Mouse (Mus musculus) gastrocnemius, adult 8-10 months (tissue): Measurements from ENCODE around the gene Th. TPM values are rescaled to one million over a fixed set of nuclear protein-coding genes. Genes with fewer than 3 reads are reported as not detected.

Experiments
- DNase-seq, 2 experiments: peaks; one replicate each; pipeline ENCODE4 v3.0.0; 2022; ENCODE audit warnings: low spot score in 2 of 2
- total RNA-seq, 4 experiments: library from RNA; stranded (reverse); gene quantifications; 2 replicates each; pipeline ENCODE4 v1.2.4; 2022

Gene Th
- under 1 TPM in 1 of 4 experiments, not detected in 3; 0.31 TPM for total RNA-seq

- DNase-seq: no peak
These were observed at the start of gene Th for GRCm38 (mm10) chr7:142931028-142931427. Gene Th (minus strand): TSS chr7:142931128.

- no peak for DNase-seq
These were observed 38.0 kb upstream of the Th start, which contains the start of gene Ascl2 for GRCm38 (mm10) chr7:142968809-142969511. Gene Ascl2 (minus strand): TSS chr7:142969264.

DNA sequence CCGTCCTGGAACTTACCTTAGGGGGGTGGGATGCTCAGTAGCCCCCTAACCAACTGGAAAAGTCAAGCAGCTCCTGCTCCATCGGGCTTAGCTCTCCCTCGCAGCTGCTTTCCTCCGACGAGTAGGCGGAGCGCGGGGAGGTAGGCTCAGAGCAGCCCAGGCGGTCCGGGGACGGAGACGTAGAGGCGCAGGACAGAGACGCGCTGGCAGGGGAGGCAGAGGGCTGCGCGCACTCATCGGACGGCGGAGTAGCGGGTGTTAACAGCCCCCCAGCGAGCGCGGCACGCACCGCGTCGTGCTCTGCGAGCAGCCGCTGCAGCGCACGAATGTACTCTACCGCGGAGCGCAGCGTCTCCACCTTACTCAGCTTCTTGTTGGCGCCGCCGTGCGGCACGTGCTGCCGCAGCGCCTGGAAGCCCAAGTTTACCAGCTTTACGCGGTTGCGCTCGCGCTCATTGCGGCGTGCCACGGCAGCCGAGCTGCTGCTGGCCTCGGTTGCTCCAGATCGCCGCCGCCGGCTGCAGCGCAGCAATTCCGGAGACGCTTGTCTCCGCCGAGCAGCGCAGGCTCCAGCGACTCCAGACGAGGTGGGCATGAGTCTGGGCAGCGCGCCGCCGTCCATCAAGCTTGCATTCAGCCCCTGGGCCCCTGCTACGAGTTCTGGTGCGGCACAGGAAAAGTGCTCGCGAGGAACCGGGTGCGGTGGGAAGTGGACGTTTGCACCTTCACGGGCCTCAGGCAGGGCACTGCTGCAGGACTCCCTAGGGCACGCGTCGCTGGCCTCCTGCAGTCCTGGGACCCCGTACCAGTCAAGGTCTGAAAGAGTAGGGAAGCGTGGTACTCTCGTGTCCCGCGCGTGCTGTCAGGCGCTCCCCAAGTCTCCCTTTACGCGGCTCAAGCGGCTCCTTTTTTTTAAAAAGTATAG is 37.2 kb upstream of the Th start:
- DNase-seq: no peak

DNA sequence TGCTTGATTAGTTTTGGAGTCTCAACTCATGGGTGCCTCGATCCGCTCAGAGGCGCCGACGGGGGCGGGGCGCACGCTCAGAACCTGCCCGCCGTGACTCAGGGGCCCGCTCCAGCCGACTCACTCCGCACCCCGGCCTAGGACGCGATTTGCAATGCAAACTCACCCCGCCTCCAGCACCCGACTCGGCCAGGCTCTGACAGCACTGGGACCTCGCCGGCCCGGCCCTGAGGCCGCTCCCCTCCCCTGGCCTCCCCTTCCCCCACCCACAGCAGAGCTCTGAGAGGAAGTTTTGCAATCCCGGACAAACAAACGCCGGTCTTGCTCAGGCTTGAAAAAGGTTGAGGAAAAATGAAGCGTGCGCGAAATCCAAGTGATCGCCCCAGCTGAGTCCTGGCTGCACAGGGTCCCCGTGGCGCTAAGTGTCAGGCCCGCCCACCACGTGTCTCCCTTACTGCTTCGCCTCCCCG is 36.5 kb upstream of the Th start:
- no peak for DNase-seq

DNA sequence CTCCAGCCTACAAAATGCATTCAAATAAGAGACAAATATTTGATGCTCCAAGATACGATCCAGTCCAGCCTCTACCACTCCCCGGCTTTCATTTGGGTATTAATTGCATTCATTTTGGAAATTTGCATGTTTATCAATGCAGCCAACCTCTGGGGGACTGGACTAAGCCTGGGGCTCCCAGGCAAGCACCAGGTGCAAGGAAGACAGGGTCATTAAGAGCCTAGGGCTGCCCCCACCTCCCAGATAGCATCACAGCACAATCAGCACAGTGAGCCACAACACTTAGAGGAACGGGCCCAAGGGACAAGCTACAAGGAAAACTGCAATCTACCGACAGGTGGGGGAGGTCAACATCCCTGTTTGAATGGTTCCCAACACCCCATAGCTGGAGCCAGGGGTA is 28.8 kb upstream of the Th start:
- no peak for DNase-seq

DNA sequence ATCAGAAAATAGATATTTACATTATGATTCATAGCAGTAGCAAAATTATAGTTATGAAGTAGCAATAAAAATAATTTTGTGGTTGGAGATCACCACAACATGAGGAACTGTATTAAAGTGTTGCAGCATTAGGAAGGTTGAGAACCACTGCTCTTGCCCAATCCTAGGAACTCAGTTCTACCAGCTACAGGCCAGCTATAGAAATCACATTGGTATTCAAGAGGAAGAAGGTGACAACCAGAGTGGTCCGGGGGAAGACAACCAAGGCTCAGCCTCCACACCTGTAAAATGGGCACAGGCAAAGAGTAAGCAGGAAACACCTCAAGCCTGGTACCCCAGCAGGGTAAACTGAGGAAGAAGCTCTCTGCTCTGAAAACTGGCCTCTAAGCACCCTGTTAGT is 27.9 kb upstream of the Th start:
- no peak for DNase-seq

DNA sequence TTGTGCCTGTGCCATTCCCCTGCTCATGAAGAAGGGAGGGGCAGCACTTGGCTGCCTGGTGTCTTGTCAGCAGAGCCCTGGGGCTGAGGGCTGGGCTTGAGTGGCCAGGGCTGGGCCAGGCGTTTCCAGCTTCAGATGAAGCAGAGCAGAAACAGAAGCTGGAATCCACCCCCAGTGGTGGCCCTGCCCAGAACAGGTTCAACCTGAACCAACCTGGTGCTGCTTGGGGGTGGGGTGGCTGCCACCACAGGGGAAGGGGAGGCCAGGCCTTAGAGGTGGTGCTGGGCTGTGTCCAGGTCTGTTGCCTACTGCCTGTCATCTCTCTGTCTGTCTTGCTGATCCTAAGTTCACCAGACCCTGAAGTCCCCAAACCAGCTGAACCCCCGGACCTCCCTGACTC is 25.1 kb upstream of the Th start:
- DNase-seq: no peak

DNA sequence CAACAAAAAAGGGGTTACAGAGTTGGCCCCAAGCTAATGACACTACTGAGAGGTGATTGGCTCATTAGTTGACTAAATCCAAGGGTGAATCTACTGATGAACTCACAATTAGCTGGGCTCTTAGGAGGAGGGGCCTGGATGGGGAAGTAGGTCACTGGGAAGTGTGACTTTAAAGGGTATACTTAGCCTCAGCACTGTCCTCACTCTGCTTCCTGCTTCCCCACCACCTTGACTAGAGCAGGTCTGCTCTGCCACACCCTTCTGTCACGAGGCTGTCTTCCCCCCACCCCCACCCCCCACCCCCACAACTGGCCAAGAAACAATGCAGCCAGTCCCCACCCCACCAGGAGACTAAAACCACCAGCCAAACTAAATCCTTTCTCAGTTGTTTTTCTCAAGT is 18.6 kb upstream of the Th start:
- DNase-seq: no peak

DNA sequence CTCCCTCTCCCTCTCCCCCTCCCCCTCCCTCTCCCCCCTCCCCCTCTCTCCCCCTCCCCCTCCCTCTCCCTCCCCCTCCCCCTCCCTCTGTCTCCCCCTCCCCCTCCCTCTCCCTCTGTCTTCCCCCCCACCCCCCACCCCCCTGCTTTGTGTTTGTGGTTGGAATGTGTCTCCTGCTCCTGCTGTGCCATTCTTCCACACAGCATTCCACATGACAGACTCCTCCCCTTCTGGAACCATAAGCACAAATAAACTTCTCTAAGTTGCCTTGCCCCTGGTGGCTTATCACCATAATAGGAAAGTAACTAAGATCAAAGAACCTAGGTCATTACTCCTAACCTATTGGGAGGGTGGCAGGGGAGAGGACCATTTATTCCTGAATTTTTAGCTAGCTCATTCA is 6.7 kb upstream of the Th start:
- DNase-seq: no peak

DNA sequence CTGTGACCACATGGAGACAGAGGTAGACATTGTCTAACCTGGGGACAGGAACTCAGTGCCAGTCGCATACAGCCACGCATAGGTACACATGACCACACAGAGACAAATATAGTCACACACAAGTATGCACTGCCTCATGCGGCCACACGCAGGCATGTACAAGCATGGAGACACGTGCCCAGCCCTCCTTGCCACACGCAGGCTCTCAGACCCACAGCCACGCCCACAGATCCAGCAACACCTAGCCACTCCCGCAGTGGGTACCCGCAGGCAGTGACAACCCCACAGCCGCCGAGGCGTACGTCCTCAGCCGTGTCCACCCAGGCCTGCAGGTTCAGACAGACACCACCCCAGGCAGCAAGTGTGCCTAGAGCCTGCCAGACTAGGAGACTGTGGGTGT is 4.8 kb upstream of the Th start:
- no peak for DNase-seq

DNA sequence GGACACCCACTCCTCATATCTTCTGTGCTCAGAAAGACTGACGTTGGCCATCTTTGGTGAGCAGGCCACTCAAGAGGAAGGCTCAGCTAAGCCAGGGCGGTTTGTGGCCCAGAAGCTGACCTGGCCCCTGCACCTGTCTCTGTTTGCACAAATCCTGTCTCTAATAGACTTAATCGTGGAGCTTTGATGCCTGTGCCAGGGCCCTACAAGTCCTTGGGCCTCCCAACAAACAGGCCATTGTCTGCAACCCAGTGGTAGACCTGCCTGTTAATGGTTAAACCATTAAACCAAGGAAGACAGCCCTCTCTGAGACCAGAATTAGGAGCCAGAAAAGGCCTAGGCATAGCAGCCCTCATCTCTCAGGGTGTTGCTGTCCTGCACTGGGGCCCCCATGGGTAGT is 1.5 kb upstream of the Th start:
- DNase-seq: no peak

DNA sequence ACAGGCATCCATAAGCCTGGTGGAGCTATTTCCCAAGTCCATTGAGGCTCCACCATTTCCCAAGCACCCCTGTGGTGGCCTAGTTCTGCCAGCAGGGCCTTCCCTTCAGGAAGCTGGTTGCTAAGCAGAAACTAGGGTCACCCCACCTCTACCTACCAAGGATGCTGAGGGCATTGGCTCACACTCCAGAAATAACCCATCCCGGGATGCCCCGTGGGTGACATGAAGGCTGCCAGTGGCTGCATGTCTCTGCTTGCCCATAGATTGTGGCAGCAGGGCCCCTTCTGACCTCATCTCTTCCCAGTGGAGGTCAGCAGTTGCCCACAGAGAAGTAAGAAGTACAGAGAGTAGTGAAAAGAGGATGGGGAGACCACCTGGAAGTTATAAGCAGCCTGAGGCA is 1.4 kb downstream of the Th start:
- DNase-seq: no peak

- no peak for DNase-seq
These were observed 3.6 kb downstream of the Th start for GRCm38 (mm10) chr7:142927293-142927692.

- peak; percentile 58 to 67 for DNase-seq
These were observed 12.0 kb downstream of the Th start for GRCm38 (mm10) chr7:142918641-142919628.

DNA sequence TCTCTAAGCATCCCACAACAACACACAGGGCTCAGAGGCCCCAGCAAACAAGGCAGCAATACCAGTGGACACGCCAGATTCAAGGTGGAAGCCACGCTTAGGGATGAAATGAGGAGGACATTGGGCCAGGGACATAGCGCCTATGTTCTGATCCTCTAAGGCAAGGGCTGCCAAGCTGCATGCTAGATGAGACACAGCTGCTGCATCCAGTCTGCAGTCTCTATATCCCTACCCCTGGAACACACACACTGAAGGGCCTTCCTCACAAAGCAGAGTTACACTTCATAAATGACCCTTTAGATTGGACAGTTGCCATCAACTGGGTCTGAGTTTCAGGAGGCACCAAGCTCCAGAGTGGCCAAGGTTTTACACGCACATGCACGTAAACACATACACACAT is 13.3 kb downstream of the Th start:
- no peak for DNase-seq

GRCm38 (mm10) chr7:142916178-142916577 is 14.8 kb downstream of the Th start:
- DNase-seq: no peak

DNA sequence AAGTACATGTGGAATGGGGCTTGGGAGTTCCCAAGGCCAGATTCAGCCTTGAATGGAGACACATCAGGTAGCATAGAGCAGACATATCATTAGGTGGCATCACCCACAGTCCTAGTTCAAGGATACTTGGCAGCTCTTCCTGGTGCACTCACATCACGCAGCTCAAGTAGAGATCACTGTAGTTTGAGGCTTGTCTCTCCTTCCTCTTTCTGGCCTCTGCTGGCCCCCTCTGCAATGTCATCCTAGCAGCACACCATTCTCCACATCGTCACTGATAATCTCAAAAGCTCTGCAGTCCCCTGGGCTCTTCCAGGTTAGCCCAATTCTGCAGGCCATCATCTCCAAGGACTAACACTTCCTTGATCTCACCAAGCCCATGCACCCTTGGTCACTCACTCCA is 19.2 kb downstream of the Th start:
- DNase-seq: no peak

GRCm38 (mm10) chr7:142910104-142910503 is 20.8 kb downstream of the Th start:
- no peak for DNase-seq

- DNase-seq: no peak
These were observed 21.3 kb downstream of the Th start for GRCm38 (mm10) chr7:142909622-142910021.

DNA sequence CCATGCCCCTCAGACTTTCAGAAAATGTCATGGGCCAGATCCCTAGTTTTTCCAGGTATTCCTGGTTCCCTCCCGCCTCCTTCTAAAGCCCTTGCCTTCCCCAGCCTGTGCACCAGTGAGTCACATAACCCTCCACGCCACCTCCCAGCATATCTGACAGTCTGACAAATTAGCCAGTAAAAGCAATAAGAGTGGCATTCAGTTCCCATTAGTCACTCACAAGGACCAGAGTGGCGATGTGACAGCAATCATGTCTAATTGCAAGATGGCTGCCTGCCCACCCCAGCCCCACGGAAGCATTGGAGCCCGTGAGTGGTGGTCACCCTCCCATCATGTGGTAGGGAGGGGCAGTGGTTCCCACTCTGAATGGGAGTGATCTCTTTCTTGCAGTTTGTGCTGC is 25.3 kb downstream of the Th start:
- no peak for DNase-seq

- DNase-seq: no peak
These were observed 26.6 kb downstream of the Th start for GRCm38 (mm10) chr7:142904331-142904730.
